Mouse (Mus musculus) gastrocnemius, adult 8-10 months (tissue): Measurements from ENCODE around the gene Grm2. TPM values are rescaled to one million over a fixed set of nuclear protein-coding genes. Genes with fewer than 3 reads are reported as not detected.

ENCODE experiments used
- DNase-seq, 2 experiments: peaks; one replicate each; pipeline ENCODE4 v3.0.0; 2022; ENCODE audit warnings: low spot score in 2 of 2
- total RNA-seq, 4 experiments: library from RNA; stranded (reverse); gene quantifications; 2 replicates each; pipeline ENCODE4 v1.2.4; 2022

Grm2 gene
- not detected for total RNA-seq

DNA sequence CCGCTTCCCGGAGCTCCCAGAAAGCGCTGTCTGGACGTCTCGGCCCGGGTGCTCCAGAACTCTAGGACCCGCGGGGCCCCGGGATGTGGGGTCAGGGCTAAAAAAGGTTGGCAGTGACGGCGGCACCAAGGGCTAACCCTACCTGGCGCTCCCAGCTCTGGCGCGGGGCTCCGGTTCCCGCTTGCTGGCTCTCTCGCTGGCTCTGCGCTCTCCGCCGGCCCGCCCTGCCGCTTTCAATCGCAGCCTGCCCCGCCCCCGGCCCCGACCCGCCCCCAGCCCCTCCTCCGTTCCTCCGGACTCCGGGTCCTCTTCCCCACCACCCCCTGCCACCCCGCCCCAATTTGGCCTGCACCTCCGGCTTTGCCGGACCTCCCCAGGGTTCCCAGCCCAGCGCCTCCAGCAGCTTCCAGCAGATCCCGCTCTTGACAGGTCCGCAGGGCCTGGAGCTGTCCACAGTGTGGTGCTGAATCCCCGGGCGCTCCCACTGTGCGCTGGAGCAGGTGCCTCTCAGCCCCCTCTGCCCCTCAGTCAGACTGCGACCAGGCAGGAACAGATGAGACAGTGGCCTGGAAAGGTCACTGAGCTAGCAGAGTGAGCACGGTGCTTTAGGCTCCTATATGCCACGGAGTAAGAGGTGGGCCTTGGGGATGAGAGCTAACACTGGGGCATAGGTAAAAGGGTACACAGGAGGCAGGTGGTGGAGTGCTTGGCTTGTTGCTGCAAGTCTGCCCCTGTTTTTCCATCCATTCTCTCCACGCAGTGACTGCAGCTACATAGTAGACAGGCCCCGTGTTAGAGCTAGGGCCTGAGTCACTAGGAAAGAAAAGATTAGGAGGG, at the start of gene Grm2:
Gene Grm2, minus strand, starts transcription at position 199 of the 837 bp plus-strand sequence.
- peak in 1 of 2 experiments; percentile 17 for DNase-seq

DNA sequence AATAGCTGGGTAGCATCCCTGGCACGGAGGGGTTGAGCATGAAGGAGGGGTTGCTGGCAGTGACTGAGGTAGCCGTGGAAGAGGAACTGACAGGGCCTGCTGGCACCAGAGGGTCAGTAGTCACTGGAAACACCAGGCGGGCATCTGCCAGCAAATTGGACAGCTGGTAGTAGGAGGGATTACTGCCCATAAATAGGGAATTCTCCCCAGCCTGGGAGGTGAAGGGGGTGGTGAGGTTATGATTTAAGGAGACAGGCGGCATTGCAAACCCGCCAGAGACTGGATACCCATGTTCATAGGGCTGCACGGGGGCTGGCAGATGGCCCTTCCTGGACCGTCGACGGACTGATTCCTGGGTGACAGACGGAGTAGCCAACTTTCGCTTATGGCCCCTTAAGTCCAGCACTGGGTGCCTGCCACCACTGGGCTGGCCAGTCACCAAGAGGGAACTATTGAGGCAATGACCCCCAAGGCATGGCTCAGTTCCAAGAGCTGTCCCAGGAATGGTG, 37.1 kb upstream of the Grm2 start:
- no peak for DNase-seq

DNA sequence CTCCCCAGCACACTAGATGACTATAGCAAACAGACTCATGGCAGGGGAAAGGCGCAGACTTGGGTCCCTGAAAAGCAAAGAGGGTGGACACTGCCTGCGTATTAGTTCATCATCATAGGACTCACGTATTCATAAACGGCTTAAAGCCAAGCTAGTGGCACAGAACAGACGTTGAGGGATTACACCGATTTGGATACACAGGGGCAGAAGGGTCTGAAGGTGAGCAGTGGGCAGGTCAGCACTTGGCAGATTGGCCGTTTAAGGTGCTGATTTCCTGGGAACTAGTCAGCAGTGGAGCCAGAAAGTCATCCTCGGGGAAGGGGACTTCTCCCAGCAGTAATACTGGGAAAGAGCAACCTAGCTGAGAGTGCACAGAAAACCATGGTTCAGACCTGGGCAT, 33.0 kb upstream of the Grm2 start:
- no peak for DNase-seq

DNA sequence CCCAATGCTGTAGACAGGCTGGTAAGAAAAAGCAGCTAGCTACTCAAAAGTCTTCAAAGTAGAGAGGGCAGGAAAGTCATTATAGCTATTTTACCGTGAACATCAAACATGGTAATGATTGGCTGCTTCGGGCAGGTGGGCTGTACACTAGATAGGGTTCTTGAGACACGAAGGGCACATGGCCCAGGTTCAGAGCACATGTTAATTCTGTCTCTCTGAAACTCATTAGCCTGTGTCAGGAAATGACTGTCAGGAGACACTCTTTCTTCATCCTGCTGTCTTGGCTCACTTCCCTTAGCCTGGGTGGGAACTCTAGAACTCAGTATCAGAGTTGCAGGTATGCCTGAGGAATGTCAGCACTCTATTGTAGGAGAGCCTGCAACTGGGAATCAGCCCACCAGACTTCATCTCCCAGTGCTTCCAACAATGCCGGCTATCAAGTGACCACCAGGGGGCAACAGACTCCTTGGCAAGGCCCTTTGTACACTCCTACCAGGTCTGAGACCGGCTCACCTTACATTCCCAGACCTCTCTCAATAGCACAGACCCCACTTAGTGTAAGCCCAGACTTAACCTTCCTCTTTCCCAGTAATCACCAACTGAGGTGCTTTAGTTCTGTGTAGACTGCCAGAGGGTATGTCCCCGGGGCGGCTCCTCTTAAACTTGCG, 31.2 kb upstream of the Grm2 start:
- peak; percentile 56 to 66 for DNase-seq

DNA sequence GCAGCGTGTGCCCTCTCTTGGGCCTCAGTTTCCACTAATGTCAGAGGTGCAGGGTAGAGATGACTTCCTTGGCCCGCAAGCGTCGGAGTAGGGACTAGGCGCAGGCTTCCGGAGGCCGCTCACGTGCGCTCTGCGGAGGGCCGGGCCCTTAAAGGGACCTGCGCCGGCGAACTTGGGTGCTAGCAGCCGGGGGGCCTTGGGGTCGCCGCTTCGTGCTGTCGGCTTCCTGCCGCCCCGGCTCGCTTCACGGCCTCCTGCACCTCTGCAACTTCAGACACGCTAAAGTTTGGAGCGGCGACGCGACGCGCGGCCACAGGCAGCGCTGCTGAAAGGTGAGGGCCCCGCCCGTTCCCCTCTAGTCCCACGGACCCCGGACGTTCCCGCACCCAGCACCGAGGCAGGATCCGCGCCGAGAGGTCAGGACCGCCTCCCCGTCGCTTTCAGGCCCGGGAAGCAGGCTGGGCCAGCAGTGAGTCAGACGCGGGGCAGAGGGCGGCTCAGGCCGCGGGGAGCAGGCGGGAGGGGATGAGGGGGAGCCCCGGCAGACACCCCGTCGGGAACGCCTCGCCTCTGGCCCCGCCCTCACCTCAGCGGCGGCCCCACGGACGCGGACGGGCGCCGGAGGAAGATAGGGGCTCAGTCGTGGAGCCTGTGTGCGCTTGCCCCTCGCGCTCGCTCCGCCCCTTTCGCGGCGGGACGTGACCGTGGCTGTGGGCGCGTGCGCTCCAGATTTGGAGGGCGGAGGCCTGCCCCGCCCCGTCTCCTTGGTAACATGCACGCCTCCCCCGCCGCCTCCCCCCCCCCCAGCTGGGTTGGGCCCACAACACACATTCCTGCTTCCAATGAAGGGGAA, 29.6 kb upstream of the Grm2 start, which contains the start of gene Tex264:
Gene Tex264, minus strand, starts transcription at position 679 of the 853 bp plus-strand sequence.
- DNase-seq: peak; percentile 70 to 83

DNA sequence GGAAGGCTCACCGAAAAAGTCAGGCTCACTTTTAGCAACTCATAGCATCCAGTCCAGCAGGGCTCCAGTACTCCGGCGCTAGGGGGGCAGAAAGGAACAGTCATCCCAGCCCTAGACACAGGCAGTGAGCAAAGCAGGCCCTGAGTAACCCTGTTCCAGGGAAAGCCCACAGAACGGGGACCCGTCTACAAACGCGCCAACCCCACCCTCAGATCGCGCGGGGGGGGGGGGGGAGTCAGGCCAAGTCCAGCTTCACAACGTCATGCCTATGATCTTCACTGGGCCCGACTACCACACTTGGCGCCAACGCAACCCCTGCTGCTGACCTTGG, 29.0 kb upstream of the Grm2 start:
- DNase-seq: no peak

DNA sequence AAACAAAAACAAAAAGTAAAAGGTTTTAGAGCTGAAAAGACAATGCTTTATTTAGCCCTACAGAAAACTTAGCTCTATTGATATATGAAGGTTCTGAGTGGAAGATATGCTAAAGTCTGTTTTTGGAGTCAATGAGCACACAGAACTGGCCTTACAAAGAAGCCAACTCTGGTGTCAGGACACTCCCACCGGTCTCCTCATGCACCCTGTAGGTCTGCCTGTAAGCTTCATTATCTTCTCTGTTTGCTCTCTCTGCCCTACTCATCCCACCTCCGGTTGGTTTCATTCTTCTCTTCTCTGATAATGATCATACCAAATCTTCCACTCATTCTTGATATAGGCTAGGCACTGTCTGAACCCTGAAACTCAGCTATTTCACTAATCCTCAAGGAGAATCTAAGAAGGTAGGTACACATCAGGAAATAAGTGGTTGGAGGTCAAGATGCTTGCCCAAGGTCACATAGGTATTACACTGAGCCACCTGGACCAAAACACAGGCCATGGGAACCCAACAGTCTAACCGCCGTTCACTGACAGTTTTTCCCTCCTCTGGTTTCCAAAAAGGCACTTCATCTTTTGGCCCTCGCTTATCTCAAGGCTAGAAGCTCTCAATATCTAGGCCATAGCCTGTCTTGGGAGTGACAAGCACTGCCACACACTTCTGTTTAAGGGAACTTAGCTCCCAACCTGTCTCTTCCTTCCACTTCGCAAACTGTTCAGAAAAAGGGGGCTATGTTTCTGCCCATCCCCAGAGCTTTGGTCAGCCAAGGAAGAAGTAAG, 28.4 kb upstream of the Grm2 start:
- no peak for DNase-seq

DNA sequence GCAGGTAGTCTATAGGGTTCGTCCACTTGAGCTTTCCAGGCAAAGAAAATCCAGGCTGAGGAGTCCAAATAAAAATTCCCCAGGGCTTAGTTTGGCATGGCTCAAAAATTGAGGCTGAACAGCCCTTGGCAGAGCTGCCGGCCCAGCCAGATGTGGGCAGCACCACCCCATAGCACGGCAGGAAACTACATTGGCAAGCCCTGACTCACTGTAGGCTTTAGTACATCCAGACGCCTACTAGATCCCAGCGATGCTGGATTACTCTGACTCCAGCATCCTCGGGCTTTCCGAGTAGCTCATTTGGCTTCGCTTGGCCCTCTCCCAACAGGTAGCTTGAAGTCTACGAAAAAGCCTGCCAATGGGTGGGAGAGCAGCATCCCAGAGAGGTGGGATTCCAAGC, 25.1 kb upstream of the Grm2 start:
- DNase-seq: no peak

DNA sequence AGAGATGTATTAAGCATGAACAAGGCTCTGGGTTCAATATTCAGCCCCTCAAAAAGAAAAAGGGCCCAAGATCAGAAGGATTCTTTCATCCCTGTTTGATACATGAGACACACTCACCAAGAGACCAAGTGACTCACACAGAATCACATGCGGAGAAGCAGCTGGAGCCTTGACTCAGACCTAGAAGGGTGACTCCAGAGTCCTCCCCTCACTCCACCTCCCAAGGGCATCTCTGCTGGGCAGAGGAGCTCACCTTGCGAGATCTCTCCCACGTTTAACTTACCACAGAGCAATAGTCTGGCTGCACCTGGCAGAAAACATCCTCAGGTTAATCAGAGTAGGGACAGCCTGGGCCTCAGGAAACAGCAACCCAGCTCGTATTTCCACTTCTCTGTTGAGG, 22.4 kb upstream of the Grm2 start:
- DNase-seq: no peak

DNA sequence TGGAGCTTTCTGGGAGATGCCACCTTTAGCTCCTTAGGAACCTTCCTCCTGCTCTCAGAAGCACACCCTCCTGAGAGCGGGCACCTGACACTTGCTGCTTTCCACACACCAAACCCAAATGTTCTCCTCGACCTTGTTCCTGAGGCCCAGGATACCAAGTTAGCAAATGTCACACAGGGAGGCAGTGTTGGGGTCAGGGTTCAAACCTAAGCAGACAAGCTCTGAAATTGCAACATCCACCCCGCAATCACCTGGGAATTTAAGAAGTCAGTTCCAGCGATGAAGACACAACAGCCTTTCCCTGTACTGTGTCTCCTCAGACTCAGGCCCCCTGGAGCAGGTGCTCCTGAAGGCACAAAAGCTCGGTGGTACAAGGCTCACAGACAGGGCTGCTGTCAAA, 21.8 kb upstream of the Grm2 start:
- no peak for DNase-seq

DNA sequence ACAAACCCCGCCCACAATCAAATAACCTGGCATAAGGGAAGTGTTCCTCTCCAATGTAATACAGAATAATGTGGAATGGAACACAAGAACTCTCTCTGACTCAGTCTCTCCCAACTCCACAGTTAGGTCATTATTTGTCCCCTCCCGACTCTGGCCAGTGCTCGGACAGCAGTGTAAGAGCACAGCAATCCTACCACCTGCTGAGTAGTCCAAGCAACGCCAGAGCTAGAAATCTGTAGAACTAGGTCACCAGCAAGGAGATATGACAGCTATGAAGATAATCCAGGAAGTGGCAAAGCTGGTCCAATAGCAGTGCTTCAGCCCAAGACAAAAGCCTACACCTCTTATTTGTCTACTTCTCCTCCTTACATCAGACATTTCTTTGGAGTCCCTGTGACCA, 20.7 kb upstream of the Grm2 start:
- DNase-seq: no peak

DNA sequence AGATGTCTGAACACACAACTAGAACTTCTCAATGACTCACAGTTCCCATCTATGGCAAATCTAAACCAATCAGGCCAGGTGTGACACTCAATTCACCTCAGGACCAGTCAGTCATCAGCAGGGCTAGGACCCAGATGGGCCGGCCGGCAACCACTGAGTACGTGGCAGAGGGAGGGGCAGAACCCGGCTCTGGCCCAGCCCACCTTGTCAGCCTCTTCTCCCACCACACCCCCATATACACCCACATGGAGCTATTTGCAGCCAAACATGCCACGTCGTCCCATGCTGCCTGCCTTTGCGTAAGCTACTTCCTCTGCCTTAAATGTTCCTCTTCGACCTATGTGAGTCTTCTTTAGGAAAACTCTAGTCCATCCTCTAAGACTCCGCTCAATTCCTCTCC, 20.1 kb upstream of the Grm2 start:
- DNase-seq: no peak

DNA sequence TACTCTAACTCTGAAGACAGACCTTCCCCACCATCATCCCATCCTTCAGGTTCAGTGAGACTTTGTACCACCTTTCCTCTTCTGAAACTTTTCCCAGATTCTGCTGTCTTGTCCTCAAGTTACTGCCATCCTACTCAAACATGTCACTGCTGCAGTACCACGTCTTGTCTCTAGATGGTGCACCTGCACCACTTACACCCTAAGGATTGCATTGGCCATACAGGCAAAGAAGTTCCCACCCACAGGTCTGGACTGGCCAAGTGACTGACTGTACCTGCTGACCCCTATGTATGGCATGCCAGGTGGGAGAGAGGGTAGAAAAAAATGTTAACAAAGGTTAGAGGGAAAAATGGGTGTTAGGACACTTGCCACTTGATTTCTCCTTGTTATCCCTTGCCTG, 19.6 kb upstream of the Grm2 start:
- peak; percentile 73 for DNase-seq

DNA sequence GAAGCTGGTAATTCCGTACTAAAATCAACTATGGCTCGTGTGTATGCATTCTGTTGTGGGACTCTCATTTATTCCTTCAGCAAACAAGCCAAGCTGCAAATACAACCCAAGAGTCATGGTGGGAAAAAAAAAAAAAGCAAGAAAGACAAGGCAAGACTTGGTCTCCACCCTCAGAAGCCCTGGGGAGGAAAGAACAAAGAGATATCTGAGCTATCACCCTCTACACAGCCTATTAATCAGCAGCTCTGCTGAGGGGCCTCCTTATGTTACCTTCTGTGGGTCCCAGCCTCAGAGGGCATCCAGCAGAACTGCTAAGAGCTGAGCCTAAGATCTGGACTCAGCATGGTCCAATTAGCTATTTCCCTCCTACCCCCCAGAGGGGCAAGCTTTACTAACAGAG, 18.0 kb upstream of the Grm2 start:
- DNase-seq: no peak

DNA sequence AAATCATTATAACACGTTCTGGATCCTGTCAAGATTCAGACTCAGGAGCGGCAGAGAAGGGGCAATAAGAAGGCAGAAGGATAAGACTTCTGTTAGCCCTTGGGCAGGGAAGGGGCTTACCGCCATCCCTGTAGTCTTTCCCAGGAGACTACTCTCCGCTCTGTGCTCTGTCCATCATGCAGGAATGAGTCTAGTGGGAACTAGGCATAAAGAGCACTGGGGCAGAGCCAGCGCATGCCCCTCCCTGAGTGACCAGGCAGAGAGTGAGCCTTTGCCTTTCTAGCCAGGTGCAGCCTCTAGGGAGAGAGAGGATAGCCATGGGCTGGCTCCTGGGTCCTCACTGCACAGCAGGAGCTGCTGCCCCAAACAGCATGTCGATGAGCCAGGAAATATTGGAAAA, 9.0 kb upstream of the Grm2 start:
- DNase-seq: no peak

DNA sequence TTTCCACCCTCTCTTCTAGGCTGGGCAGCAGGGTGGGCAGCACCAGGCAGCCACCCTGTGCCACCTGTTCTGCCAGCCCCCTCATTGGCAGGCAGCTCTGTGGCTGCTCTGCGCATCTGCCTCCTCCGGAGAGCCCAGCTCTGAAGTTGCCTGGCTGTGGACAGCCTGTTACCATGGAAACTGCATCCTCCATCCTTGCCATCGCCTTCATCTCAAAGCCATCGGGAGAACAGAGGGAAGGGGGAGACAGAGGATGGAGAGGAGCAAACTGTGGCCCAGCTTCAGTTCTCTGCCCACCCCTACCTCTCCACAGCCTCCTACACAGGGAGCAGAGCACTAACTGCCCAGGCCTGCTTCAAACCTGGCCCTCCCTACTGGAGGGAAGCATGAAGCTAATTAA, 8.6 kb upstream of the Grm2 start:
- no peak for DNase-seq

DNA sequence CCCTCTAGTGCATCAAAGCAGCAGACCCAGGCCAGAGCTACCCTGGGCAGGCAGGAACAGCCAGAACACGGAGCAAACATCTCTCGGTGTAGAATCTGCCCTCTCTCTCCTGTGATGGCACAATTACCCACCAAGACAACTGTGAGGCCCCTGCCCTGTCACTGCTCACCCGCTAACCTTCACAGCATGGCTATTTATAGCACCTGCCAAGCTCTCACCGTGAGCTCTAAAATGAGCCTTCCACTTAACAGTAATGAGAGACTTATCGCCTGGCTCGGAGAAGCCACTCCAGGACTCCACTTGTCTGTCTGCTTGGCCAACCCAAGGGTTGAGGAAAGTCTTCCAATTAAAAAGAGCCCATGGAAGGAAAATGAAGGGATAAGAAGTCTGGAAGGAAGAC, 7.3 kb upstream of the Grm2 start:
- DNase-seq: no peak

DNA sequence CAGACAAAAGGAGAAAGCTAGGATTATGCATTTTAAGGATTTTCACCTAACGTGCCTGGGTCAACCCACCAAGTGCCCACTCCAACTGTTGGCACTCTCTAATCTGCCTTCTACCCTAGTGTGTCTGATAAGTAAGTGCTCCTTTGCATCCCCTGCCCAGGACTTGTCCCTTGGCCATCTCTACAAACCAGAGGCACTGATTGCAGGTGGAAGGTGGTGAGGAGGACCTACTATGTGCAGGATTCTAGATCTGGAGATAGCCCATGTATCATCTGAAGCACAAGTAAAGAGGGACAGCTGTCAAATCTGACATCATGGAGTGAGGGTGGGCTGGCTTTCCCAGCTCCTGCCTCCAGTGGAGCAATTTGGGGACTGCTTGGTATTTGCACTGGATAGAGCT, 4.1 kb upstream of the Grm2 start:
- DNase-seq: no peak

DNA sequence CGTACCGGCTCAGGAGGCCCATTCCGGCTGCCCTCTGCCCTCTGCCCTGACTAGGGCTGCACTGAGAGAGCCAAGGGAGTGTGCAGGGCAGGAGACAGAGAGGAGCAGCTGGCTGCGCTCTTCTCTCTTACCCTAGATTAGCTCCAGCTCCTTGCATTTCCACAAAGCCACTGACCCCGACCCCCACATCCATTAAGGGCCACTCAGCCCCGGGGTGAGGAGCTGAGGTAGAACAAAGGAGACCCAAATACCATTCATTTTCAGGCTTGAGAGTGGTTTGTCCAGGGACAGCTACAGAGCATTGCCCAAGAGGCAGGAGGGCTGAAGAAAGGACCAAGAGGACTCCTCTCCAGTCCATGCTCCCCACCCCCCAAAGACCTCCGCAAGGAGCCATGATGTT, 3.6 kb upstream of the Grm2 start:
- DNase-seq: no peak

DNA sequence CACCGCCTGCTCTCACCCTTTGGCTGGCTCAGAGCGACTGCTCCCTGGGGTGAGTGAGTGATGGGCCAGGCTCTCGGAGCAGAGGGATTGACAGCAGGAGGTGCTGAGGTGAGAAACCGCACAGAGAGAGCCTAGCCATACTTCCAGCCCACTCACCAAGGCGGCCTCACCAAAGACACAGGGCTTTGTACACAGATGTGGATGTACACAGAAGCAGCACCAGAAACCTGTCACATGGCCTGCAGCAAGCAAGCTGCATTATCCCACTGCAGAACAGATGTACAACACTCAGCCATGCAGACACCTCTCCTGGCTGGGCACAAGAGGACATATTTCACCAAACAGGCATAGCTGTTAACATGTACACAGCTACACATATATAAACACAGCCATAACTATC, 1.7 kb upstream of the Grm2 start:
- DNase-seq: no peak

DNA sequence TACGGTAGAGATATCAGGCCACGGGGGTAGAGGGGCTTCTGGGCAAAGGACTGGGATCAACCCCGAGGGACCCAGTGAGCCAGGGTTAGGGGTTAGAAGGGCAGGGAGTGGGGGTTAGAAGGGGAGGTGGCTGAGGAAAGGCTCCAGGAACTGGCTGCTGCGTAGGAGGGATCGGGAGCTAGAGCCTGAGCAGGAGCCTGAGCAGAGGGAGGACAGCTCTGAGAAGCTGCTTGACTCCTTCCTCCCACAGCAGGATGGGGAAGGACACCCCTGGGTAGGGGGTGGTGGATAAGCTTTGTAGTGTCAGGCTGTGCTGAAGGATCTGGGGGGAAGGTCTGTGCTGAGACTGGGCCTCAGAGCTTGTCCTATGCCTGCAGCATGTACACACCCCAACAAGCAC, 938 bp upstream of the Grm2 start:
- DNase-seq: no peak
